Mouse (Mus musculus) right cerebral cortex, adult 2 months (tissue): ENCODE results near the gene Wwox.

Source experiments
- DNase-seq, 2 experiments: peaks; one replicate each; pipeline ENCODE4 v3.0.0; 2021 to 2022; ENCODE audit warnings: low spot score in 2 of 2

The Wwox gene

GRCm38 (mm10) chr8:115336361-115336760 is 896.9 kb downstream of the Wwox start:
- peak; percentile 29 to 32 for DNase-seq

DNA sequence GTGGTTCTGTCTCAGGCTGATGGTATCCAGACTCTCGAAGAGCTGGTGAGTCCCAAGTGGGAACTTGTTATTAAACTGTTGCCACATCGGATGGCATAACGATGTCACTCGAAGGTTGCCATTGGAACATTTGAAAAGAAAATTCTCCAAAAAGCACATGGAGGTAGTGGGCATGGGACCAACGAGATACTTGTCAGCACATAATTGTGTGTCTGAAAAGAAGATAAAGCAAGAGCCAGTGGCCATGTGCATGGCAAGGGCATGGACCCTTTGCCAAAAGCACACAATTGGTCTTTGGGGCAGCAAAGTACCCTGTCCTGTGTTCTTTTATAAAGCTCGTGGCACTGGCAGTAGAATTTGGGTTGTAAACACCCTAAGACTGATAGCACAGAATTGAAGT is 909.2 kb downstream of the Wwox start:
- DNase-seq: no peak

DNA sequence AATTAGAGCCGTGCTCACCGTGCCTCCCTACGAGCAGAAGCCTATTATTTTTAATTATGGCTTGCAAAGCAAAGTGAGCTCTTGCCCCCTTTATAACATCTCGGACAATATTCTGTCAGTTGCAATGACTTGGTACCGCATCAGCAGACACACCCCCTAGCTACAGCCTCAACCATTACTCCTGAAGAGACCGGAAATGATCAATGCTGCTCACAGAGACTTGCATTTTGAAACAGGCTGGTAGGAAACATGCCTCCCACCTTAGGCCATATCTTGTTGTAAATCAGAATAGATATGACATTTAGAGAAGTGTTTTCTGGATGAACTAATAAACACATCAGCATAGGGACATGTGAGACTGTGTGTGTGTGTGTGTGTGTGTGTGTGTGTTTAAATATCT is 911.3 kb downstream of the Wwox start:
- DNase-seq: no peak

DNA sequence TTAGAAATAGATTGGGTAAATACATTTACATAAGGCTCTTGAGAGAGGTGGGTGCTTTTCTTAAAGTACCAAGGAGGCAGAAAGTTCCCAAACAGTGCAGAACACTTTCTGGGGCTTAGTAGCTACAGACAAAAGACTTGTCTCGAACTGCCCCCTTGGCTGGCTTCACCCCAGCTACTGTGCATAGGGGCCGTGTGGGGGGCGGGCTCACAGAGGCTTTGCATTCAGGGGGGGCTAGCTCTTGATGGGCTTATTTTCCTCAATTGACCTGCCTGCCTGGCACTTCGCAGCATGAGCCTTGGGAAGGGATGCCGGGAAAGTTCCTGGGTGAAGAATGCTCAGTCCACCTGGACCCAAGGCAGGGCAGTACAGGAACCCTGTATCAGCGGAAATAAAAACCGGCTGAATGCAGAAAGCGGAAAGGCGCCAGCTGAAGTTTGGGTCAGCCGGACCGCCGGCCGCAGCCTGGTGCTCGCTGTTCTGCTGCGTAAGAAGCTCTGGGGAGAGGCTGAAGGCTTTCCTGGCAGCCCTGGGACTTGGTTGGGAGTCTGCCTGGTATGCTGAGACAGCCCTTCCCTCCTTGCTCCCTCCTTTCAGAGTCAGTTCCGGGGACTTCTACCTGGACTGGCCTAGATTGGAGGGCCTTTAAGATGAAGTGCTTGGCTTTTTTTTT is 918.3 kb downstream of the Wwox start:
- DNase-seq: no peak

- no peak for DNase-seq
Measured at GRCm38 (mm10) chr8:115358481-115358880, 919.0 kb downstream of the Wwox start.

DNA sequence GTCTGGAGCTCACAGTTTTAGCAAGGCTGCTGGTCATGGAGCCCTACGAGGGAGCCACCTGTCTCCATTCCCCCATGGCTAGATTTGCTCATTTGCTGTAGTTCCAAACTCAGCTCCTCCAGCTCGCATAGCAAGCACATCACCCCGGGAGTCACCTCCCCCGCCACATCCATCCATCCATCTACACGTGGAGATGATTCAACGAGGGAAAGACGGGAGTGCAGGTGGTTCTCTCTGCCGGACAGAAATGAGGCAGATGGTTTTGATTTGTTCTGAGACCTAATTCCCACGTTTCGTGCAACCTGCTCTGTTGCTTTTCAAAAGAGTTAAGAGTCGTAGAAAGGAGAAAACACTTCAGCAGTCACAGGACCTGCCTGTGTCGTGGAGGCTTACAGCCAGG is 920.2 kb downstream of the Wwox start:
- DNase-seq: peak in 1 of 2 experiments; percentile 21

GRCm38 (mm10) chr8:115362518-115362917 is 923.1 kb downstream of the Wwox start:
- DNase-seq: no peak

- no peak for DNase-seq
Measured at GRCm38 (mm10) chr8:115374957-115375356, 935.5 kb downstream of the Wwox start.

GRCm38 (mm10) chr8:115375361-115376047 is 936.0 kb downstream of the Wwox start:
- no peak for DNase-seq

DNA sequence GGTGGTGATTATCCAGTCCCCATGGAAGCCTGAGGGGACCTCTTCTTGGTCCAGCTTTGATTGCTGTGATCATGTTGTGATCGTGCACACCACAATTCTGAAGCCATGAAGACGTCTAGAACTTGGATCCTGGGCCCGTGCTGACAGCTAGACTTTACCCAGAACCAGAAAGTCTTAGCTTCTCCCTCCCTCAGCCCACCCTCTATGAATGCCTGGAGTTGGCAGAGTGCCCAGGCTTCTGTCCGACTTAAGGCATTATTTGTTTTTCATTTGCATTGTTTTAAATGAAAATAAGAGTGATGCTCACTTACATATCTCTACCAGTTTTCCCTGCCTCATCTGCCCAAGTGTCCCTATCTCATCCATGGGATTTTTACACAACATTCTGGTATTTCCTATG is 937.9 kb downstream of the Wwox start:
- DNase-seq: no peak

- no peak for DNase-seq
Measured at GRCm38 (mm10) chr8:115380017-115380416, 940.6 kb downstream of the Wwox start.

GRCm38 (mm10) chr8:115390921-115391504 is 951.6 kb downstream of the Wwox start:
- DNase-seq: no peak

DNA sequence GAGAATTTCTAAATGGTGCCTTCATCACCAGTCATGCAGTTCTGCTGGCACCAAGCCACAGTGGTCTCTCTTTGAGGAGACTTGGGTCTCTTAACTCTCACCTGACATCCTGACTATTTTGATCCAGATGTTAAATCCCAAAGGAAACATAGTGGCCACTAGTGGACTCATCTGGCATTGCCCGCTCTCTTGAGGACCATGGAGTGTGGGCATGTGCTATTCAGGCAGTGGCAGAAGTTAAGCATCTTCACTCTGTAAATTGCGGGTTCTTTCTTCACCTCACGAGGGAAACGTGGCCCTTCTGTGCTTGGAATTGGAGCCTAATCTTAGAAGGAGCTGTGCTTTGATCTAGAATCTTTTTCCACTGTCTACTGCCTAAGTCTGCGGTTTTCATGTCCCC is 956.4 kb downstream of the Wwox start:
- DNase-seq: no peak

GRCm38 (mm10) chr8:115397981-115398380 is 958.5 kb downstream of the Wwox start:
- no peak for DNase-seq

- DNase-seq: no peak
Measured at GRCm38 (mm10) chr8:115400013-115400720, 960.7 kb downstream of the Wwox start.
